Mouse (Mus musculus) heart, embryonic 10.5 days (tissue): ENCODE measurements around the gene Fbxo41. TPM values are rescaled to one million over a fixed set of nuclear protein-coding genes. Genes with fewer than 3 reads are reported as not detected.
A peak's percentile ranks its signal among the peaks of the same experiment; 100 is the strongest.
"Not testable (repeated sequence)": the region's sequence is repeated elsewhere in the genome, so short reads cannot be mapped to it uniquely, and the experiment has no call there.

Experiments
- DNase-seq: peaks from one replicate; pipeline ENCODE4 v3.0.0-alpha.2; 2017; ENCODE audit warnings: low spot score
- H3K27ac ChIP-seq: fragments of 300-500 bp; sonication (generic); 2 replicates; pipeline ENCODE4 v1.5.1; 2016; ENCODE audit warnings: mild to moderate bottlenecking
- H3K27me3 ChIP-seq: fragments of 300-500 bp; sonication (generic); 2 replicates; pipeline ENCODE4 v1.6.1; 2016; ENCODE audit warnings: mild to moderate bottlenecking; ENCODE audit not compliant: poor library complexity, insufficient read depth, severe bottlenecking
- H3K36me3 ChIP-seq: fragments of 300-500 bp; sonication (generic); 2 replicates; pipeline ENCODE4 v1.6.1; 2016; ENCODE audit warnings: mild to moderate bottlenecking, moderate library complexity
- H3K4me1 ChIP-seq: fragments of 300-500 bp; sonication (generic); 2 replicates; pipeline ENCODE4 v1.6.1; 2016; ENCODE audit warnings: mild to moderate bottlenecking
- H3K4me3 ChIP-seq: fragments of 300-500 bp; sonication (generic); 2 replicates; pipeline ENCODE4 v1.5.1; 2016; ENCODE audit warnings: mild to moderate bottlenecking, moderate library complexity
- H3K9me3 ChIP-seq: fragments of 300-500 bp; sonication (generic); 2 replicates; pipeline ENCODE4 v1.6.1; 2016; ENCODE audit warnings: mild to moderate bottlenecking, moderate library complexity
- WGBS: fragments of 180-500 bp; shearing (Covaris S2); methylation state at CpG from one replicate; pipeline ENCODE4 v1.1.7; 2016; 5-methylcytosine and 5-hydroxymethylcytosine counted together
- polyA plus RNA-seq: library from polyadenylated mRNA; unstranded; fragments of >200 nt; fragmentation: Nextera tagmentation; extraction: Ambion mirVana; gene quantifications from 2 replicates; pipeline ENCODE4 v1.2.1, GENCODE M21; 2016

Gene Fbxo41
- polyA plus RNA-seq, 1 experiment from 2014 or later = 0.13 TPM

- peaks cover 10% of the 10 kb centered on the region for H3K36me3 ChIP-seq
- peak; percentile 99 for DNase-seq
- H3K4me1 ChIP-seq = peaks cover 31% of the 10 kb centered on the region
- WGBS = under 1% methylated on average over 54 of the region's 54 CpGs
- H3K4me3 ChIP-seq = peak within 1 kb of the TSS; percentile 78
- no peaks in the 10 kb centered on the region for H3K27me3 ChIP-seq
- H3K9me3 ChIP-seq = no peaks in the 10 kb centered on the region
- peak within 1 kb of the TSS; percentile 97 for H3K27ac ChIP-seq
These were observed 51.0 kb downstream of the Fbxo41 start, which contains the start of gene Pradc1 for GRCm38 (mm10) chr6:85451664-85452410. Gene Pradc1, minus strand, starts transcription at chr6:85451970.

GRCm38 (mm10) chr6:85450697-85451663, 51.8 kb downstream of the Fbxo41 start, which contains the start of gene Cct7:
Gene Cct7, plus strand, starts transcription at chr6:85451514.
- H3K4me3 ChIP-seq = peak within 1 kb of the TSS; percentile 78
- no peaks in the 10 kb centered on the region for H3K27me3 ChIP-seq
- 2% methylated on average over 91 of the region's 96 CpGs for WGBS
- peaks cover 18% of the 10 kb centered on the region for H3K36me3 ChIP-seq
- peak within 1 kb of the TSS; percentile 97 for H3K27ac ChIP-seq
- DNase-seq = peak; percentile 99
- peaks cover 28% of the 10 kb centered on the region for H3K4me1 ChIP-seq
- no peaks in the 10 kb centered on the region for H3K9me3 ChIP-seq

GRCm38 (mm10) chr6:85450140-85450539, 52.7 kb downstream of the Fbxo41 start:
- 47% methylated on average over 1 of the region's 1 CpGs for WGBS
- peak overlapping the region; percentile 97; the same call in 1 of the 2 replicates for H3K27ac ChIP-seq
- H3K9me3 ChIP-seq, DNase-seq, H3K27me3 ChIP-seq: not testable (repeated sequence)
- peaks cover 26% of the 10 kb centered on the region for H3K4me1 ChIP-seq
- peak overlapping the region; percentile 78 for H3K4me3 ChIP-seq
- peaks cover 24% of the 10 kb centered on the region for H3K36me3 ChIP-seq

- WGBS = 84% methylated on average over 6 of the region's 6 CpGs
- Histone ChIP-seq H3K36me3 (peaks cover 52% of the 10 kb centered on the region), H3K27ac (no peak overlapping the region), H3K27me3 (no peaks in the 10 kb centered on the region), H3K4me1 (0 out of 2 replicates have a peak, but pooled peaks cover 11% of the 10 kb centered on the region), H3K9me3 (no peaks in the 10 kb centered on the region), H3K4me3 (no peak overlapping the region)
- no peak for DNase-seq
These were observed 55.4 kb downstream of the Fbxo41 start for GRCm38 (mm10) chr6:85447351-85447750.

- peaks cover 72% of the 10 kb centered on the region for H3K36me3 ChIP-seq
- no peak overlapping the region for H3K4me3 ChIP-seq
- no peak for DNase-seq
- peaks cover 11% of the 10 kb centered on the region; the same call in 1 of the 2 replicates for H3K4me1 ChIP-seq
- H3K9me3 ChIP-seq = no peaks in the 10 kb centered on the region
- no peak overlapping the region for H3K27ac ChIP-seq
- no peaks in the 10 kb centered on the region for H3K27me3 ChIP-seq
- WGBS = 86% methylated on average over 5 of the region's 5 CpGs
These were observed 57.5 kb downstream of the Fbxo41 start for GRCm38 (mm10) chr6:85445286-85445685.

- no peak for DNase-seq
- 80% methylated on average over 8 of the region's 8 CpGs for WGBS
- peaks cover 11% of the 10 kb centered on the region; the same call in 1 of the 2 replicates for H3K4me1 ChIP-seq
These were observed 58.4 kb downstream of the Fbxo41 start for GRCm38 (mm10) chr6:85444266-85444965.

GRCm38 (mm10) chr6:85443488-85444233, 59.1 kb downstream of the Fbxo41 start:
- H3K36me3 ChIP-seq = peaks cover 89% of the 10 kb centered on the region
- no peak for DNase-seq
- no peak overlapping the region for H3K4me3 ChIP-seq
- 88% methylated on average over 3 of the region's 3 CpGs for WGBS
- no peak overlapping the region for H3K27ac ChIP-seq
- no peaks in the 10 kb centered on the region for H3K9me3 ChIP-seq
- peaks cover 11% of the 10 kb centered on the region; the same call in 1 of the 2 replicates for H3K4me1 ChIP-seq
- H3K27me3 ChIP-seq = no peaks in the 10 kb centered on the region

More at GRCm38 (mm10) chr6:85444266-85444965, 58.4 kb downstream of the Fbxo41 start:
- peaks cover 81% of the 10 kb centered on the region for H3K36me3 ChIP-seq
- no peaks in the 10 kb centered on the region for H3K27me3 ChIP-seq
- H3K4me3 ChIP-seq = no peak overlapping the region
- H3K9me3 ChIP-seq = no peaks in the 10 kb centered on the region
- H3K27ac ChIP-seq = no peak overlapping the region

- Histone ChIP-seq H3K36me3 (peaks cover 84% of the 10 kb centered on the region), H3K4me3 (no peak overlapping the region), H3K4me1 (peaks cover 17% of the 10 kb centered on the region), H3K9me3 (no peaks in the 10 kb centered on the region), H3K27me3 (no peaks in the 10 kb centered on the region), H3K27ac (no peak overlapping the region)
- no peak for DNase-seq
- 93% methylated on average over 4 of the region's 4 CpGs for WGBS
These were observed 61.7 kb downstream of the Fbxo41 start for GRCm38 (mm10) chr6:85441142-85441541.

GRCm38 (mm10) chr6:85436631-85437030, 66.2 kb downstream of the Fbxo41 start:
- Histone ChIP-seq H3K27me3 (no peaks in the 10 kb centered on the region), H3K27ac (no peak overlapping the region), H3K36me3 (peaks cover 39% of the 10 kb centered on the region), H3K4me3 (no peak overlapping the region), H3K4me1 (peaks cover 30% of the 10 kb centered on the region), H3K9me3 (no peaks in the 10 kb centered on the region)
- 77% methylated on average over 5 of the region's 6 CpGs for WGBS
- no peak for DNase-seq

- 86% methylated on average over 1 of the region's 1 CpGs for WGBS
- Histone ChIP-seq H3K27ac (no peak overlapping the region), H3K27me3 (no peaks in the 10 kb centered on the region), H3K36me3 (peaks cover 35% of the 10 kb centered on the region), H3K9me3 (no peaks in the 10 kb centered on the region), H3K4me1 (peaks cover 34% of the 10 kb centered on the region), H3K4me3 (no peak overlapping the region)
- DNase-seq = no peak
These were observed 66.6 kb downstream of the Fbxo41 start for GRCm38 (mm10) chr6:85436204-85436603.

- Histone ChIP-seq H3K27ac (no peak overlapping the region), H3K4me3 (no peak overlapping the region), H3K27me3 (peaks cover 6% of the 10 kb centered on the region; the same call in 1 of the 2 replicates), H3K4me1 (peaks cover 27% of the 10 kb centered on the region), H3K36me3 (peaks cover 12% of the 10 kb centered on the region), H3K9me3 (no peaks in the 10 kb centered on the region)
- DNase-seq = no peak
- WGBS = 85% methylated on average over 5 of the region's 5 CpGs
These were observed 68.9 kb downstream of the Fbxo41 start for GRCm38 (mm10) chr6:85433865-85434264.
